Mouse (Mus musculus): Measurements from ENCODE around the gene Rspo1.
"Not testable (repeated sequence)": the region's sequence is repeated elsewhere in the genome, so short reads cannot be mapped to it uniquely, and the experiment has no call there.

The Rspo1 gene

GRCm38 (mm10) chr4:124985671-124986602 lies at the start of gene Rspo1:
Rspo1 (plus strand) TSS chr4:124986430.
- in situ Hi-C loops (cut with MboI; ENCODE audit: low sequenced_read_pairs): no loop called here

DNA sequence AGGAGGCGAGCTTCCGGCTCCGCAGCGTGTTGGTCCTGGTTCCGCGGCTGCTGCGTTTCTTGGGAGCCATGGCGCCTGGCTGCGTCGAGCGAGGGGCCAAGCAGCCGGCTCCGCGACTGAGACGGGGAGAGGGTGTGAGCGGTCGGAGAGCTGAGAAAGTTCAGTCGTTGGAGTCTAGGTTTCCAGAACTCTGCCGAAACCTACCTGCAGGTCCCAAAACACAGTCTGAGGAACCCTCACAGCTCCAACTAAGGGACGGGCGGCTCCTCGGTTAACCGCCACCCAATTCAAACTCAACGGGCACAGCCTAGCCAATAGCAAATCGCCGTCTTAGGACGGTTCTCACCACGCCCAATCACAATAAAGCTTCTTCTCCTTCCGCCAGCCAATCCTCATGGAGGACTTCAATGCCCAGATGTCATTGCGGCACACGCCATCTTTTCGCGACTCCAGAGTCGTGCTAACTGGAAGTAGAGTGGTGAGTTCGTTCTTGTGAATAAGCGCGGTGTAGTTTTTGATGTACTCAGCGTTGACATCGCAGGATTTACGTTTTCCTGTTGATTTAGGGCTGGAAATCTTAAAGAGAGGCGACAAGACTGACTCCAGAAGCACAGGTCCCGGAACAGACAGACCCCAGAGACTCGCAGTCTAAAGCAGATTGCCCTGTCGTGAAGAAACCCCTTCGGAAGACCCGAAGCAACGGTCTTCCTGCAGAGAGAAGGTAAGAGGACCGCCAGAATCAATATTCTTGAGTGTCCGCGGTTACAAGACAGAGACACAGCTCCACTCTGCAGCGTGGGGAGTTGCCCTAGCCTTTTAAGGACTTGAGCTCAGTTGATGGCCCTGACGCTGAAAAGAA lies 49.4 kb upstream of the Rspo1 start, which contains the start of gene 9930104L06Rik:
Gene 9930104L06Rik, plus strand, starts transcription at position 436 of the 859 bp plus-strand sequence.
- in situ Hi-C loops (cut with MboI; ENCODE audit: low sequenced_read_pairs): no loop called here

DNA sequence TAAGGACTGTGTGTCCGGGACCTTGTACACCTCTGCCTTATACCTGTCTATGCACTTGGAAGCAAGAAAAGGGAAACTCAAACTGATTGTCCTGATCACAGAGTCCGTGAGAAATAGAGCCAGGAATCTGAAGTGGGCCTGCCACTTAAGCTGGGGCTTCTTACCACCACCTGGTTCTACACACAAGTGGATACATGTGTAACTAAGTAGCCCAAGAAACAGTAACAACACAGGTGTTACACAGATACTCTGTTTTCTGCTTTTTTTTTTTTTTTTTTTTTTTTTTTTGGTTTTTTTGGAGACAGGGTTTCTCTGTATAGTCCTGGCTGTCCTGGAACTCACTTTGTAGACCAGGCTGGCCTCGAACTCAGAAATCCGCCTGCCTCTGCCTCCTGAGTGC lies 47.0 kb upstream of the Rspo1 start, which contains the start of gene Cdca8:
Gene Cdca8, minus strand, starts transcription at position 101 of the 400 bp plus-strand sequence.
- in situ Hi-C loops (cut with MboI; ENCODE audit: low sequenced_read_pairs): not testable (repeated sequence)

- in situ Hi-C loops (cut with MboI; ENCODE audit: low sequenced_read_pairs): no loop called here
These were observed 43.2 kb upstream of the Rspo1 start for GRCm38 (mm10) chr4:124943022-124943421.

GRCm38 (mm10) chr4:124943781-124944180 lies 42.4 kb upstream of the Rspo1 start:
- in situ Hi-C loops (cut with MboI; ENCODE audit: low sequenced_read_pairs): no loop called here

DNA sequence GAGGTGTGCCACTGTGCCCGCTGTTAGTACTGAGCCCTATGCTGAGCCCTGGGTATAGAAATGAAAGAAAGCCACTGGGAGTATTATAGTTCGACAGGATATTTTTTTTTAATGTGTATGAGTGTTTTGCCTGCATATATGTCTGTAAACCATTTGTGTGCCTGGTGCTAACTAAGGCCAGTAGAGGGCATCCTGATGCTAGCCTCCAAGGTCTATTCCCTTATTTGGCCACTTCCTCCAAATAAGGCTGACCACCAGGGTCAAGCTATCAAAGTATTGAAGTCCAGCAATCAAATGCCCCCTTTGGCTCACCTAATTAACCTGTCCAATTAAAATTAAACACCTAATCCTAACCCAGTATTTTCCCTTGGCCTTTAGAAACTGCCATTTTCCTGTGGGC lies 41.3 kb upstream of the Rspo1 start:
- in situ Hi-C loops (cut with MboI; ENCODE audit: low sequenced_read_pairs): no loop called here

GRCm38 (mm10) chr4:124949488-124949887 lies 36.7 kb upstream of the Rspo1 start:
- in situ Hi-C loops (cut with MboI; ENCODE audit: low sequenced_read_pairs): no loop called here

- in situ Hi-C loops (cut with MboI; ENCODE audit: low sequenced_read_pairs): no loop called here
These were observed 35.8 kb upstream of the Rspo1 start for GRCm38 (mm10) chr4:124950181-124951035.

GRCm38 (mm10) chr4:124951036-124951433 lies 35.2 kb upstream of the Rspo1 start:
- in situ Hi-C loops (cut with MboI; ENCODE audit: low sequenced_read_pairs): no loop called here

DNA sequence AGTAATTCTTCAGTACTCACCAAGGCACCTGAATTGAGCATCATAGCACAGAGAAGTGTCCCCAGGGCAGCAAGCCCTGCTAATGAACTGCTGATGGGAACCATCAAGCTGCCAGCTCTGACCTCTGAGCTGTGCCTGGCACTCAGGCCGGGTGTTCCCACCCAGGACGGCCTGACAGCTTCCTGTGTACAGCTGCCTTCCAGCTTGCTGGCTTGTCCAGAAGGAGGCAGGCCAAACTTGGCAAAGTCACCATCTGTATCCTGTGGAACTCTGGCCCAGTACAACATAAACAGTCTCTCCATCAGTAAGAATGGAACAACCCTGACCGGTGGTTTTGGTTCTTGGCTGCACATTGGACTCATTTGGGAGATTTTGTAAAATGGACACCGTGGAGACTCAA lies 32.7 kb upstream of the Rspo1 start:
- in situ Hi-C loops (cut with MboI; ENCODE audit: low sequenced_read_pairs): no loop called here

- in situ Hi-C loops (cut with MboI; ENCODE audit: low sequenced_read_pairs): no loop called here
These were observed 28.9 kb upstream of the Rspo1 start for GRCm38 (mm10) chr4:124957284-124957683.

DNA sequence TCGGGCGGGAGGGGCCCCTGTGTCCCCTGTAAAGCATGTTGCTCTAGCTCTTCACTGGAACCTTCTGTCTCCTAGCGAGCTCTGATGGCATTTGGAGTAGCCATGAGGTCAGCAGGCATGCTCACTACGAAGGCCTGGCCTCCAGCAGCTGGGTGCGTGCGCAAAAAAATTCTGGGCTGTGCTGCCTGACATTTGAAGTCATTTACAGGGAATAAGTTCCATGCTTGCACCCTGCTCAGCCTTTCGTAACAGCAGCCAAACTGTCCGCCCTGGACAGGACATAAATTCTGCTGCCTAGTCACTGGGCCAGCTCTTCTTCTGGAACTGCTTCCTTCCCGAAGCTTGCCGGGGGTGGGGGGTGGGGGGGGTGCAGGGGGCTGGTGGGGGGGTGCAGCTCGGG lies 27.2 kb upstream of the Rspo1 start:
- in situ Hi-C loops (cut with MboI; ENCODE audit: low sequenced_read_pairs): no loop called here

DNA sequence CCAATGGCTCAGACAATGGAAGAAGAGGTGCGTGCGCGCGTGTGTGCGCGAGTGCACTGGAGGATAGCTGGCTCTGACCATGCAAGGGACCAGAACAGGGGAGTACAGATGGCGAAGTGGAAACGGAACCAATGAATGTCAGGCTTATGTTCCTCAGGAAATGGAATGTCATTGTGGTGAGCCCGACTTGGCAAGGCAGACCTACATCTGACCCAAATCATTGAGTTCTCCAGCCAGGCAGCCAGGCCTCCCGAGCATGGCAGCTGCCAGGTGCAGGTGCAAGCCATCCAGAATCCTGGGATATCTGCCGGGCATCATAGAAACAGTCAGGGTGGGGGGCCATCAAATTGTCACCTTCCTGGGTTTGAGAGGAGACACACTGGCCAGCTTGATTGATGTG lies 25.3 kb upstream of the Rspo1 start:
- in situ Hi-C loops (cut with MboI; ENCODE audit: low sequenced_read_pairs): no loop called here

DNA sequence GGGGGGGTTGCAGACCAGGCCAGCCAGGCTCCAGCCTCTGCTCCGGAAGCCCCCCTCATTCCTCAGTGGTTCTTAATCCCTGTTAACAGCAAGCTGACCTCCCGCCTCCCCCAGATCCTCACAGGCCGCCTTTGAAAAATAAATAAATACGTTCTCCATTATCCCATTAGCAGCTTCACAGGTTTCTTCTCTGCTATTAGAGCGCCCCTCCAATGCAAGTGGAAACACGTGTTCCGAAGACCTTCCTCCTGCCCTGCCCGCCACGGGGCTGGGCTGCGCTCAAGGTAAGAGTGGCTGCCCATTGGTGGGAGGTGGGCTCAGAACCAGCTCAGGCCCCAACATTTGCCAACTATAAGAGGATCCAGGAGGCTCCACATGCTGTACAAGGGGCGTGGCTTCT lies 23.7 kb upstream of the Rspo1 start:
- in situ Hi-C loops (cut with MboI; ENCODE audit: low sequenced_read_pairs): no loop called here

- in situ Hi-C loops (cut with MboI; ENCODE audit: low sequenced_read_pairs): no loop called here
These were observed 21.2 kb upstream of the Rspo1 start for GRCm38 (mm10) chr4:124964912-124965599.

DNA sequence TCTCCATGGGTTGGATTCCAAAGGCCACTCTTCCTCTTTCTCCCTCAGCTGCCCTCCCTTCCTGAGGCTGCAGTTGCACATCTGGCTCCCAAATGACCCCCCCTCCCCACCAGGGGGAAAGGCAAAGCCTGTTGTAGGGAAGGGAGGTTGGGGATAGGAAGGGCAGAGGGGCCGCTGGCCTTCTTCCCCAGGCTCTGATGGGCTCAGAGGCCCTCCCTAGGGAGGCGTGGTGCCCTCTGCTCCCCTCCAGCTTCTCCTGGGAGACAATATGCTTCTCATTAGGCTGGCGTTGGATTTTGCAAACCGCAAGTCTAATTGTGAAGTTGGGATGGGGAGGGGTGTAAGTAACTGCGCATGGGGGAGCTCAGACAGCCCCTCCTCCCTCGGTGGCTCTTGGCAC lies 17.5 kb upstream of the Rspo1 start:
- in situ Hi-C loops (cut with MboI; ENCODE audit: low sequenced_read_pairs): no loop called here

- in situ Hi-C loops (cut with MboI; ENCODE audit: low sequenced_read_pairs): no loop called here
These were observed 16.9 kb upstream of the Rspo1 start for GRCm38 (mm10) chr4:124969219-124969848.

DNA sequence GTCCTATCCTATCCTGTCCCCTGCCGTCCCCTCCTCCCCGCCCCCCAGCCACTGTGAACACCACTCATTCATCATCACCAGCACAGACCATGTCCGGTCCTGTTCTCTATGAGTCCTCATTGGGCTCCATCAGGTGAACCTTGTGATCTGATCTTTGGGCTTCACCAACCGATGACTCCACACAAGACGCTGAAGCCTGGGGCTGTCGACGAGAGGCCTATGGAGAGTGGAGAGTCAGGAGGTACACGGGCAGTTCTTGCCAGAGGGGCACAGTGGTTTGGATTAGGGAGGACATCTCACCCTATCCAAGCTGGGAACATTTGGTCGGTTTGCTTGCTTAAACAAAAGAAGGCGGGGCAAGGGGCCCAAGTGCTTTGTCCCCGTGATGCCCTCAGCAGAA lies 16.0 kb upstream of the Rspo1 start:
- in situ Hi-C loops (cut with MboI; ENCODE audit: low sequenced_read_pairs): no loop called here

DNA sequence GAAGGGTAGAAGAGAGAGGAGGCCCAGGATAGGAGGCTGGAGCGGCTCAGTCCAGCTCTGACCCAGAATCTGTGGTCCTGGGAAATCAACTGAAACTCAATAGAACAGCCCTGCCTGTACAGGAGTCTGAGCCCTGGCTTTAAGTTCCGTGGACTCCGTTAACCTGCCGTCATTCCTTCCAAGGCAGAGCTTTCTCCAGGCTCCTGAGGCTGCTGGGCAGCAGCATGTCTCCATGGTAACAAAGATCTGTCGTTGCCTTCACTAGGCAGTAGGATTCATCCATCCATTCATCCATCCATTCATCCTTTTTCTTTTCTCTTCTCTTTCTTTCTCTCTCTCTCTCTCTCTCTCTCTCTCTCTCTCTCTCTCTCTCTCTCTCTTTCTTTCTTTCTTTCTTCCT lies 15.6 kb upstream of the Rspo1 start:
- in situ Hi-C loops (cut with MboI; ENCODE audit: low sequenced_read_pairs): no loop called here

- in situ Hi-C loops (cut with MboI; ENCODE audit: low sequenced_read_pairs): no loop called here
These were observed 15.1 kb upstream of the Rspo1 start for GRCm38 (mm10) chr4:124971094-124971493.
